Mouse (Mus musculus) embryo, embryonic 11.5 days (tissue): Measurements from ENCODE around the gene Ptprj.
"Not testable (repeated sequence)": the region's sequence is repeated elsewhere in the genome, so short reads cannot be mapped to it uniquely, and the experiment has no call there.

Source experiments
- DNase-seq: peaks from one replicate; pipeline ENCODE4 v3.0.0-alpha.2; 2012; ENCODE audit warnings: low read depth, low spot score

Ptprj gene

DNA sequence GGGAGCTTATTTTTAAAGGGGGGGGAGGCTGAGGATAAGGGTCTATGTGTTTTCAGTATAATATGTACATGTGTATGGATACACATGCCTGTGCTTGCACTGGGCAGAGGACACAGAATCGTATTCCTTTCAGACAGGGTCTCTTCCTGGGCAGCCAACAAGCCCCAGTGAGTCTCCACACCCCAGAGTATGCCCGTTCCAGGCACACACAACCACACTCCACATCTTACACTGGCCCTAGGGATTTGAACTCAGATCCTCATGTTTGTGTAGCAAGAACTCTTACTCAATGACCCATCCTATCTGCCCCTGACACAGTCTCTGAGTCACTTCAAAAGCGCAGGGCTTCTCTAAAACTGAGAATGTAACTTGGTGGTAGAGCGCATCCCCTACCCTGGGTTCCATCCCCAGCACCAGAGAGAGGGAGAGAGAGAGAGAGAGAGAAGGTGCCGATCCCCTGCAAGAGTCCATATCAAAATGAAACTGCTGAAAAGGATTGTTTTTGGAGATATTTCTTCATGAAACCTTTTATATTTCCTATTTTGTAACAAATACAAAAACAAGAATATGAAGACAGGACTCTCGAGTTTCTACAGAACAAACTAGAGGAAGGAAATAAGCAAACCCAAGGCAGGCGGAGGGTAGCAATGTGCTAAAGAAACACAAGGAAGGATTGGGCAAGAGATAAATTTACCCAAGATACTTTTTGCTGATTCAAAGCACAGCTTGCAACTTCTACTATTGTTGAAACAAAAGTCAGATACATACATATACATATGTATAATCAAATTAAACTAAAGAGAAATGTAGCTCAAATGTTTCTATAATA lies 2.8 kb downstream of the Ptprj start:
- no peak for DNase-seq

DNA sequence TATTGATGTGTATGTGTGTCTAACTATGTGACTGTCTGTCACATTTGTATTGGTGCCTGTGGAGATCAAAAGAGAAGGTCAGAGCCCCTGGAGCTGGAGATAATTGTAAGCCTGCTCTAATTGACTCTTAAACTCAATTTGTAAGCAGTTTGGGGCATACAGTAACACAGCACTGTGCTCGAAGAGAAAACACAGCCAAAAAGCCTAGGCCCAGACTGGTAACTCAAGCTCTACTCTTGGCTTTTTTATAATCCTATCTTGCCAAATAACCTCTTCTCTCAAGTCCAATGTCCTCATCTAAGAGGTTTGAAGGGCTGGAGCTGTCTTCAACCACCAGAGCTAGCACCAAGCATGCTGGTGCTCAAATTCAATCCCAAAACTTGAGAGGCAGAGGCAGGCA lies 3.5 kb downstream of the Ptprj start:
- no peak for DNase-seq

- DNase-seq, result no peak
Observed at GRCm38 (mm10) chr2:90576411-90576810, 4.0 kb downstream of the Ptprj start.

GRCm38 (mm10) chr2:90575713-90576112 lies 4.7 kb downstream of the Ptprj start:
- DNase-seq, result no peak

GRCm38 (mm10) chr2:90575116-90575515 lies 5.3 kb downstream of the Ptprj start:
- no peak for DNase-seq

- no peak for DNase-seq
Observed at GRCm38 (mm10) chr2:90574536-90574935, 5.9 kb downstream of the Ptprj start.

DNA sequence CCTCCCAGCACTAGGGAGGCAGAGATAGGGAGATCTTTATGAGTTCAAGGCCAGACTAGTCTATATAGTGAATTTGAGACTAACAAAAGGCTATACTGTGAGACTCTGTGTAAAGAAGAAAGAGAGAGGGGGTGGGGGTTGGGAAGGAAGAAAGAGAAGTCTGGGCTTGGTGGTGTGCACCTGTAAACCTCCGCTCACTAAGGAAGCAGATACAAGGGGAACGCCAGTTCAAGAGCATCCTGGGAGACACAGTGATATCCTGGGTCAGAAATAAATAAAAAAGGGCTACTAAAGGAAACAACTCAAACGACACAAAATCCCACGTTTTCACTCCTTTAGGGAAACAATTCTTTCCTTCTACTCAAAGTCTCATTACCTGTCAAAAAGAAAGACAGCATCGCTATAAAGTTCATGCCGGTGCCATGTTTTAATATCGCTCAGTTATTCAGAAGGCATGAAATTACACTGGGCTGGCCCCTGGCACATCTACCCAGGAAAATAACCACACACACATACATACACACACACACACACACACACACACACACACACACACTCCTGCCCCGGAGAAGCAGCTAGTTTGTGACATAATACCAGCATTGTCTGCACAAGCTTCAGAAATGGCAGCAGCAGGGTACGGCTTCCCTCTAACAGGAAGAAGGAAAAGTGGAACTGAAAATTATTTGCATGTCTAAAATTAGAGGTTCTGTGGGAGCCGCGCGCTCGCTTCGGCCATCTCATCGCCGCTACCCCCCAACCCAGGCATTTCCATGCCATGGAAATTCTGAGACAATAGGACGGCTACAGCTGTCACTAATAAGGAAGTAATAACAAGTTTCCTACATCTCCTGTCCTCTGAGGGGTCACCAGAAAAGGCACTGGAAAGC lies 6.6 kb downstream of the Ptprj start:
- DNase-seq, result no peak

DNA sequence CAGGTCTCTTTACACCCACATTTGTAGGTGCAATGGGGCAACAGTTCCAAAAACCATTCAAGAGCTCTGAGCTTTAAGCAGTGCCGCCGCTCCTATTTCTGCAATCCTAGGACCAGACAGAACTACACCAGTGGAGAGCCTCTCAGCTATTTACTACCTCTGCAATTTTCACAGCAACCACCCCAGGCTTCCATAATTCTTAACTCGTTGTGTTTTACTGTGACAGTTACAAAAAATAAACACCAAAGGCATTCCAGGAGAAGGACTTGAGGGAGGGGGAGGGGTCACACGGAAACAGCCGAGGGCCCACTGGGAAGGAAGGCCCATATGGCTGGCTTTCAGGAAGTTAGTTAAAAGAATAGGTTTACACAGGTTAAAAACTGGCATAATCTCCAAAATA lies 8.3 kb downstream of the Ptprj start:
- no peak for DNase-seq

- not testable (repeated sequence) for DNase-seq
Observed at GRCm38 (mm10) chr2:90571399-90571798, 9.0 kb downstream of the Ptprj start.

GRCm38 (mm10) chr2:90570871-90571270 lies 9.6 kb downstream of the Ptprj start:
- no peak for DNase-seq

DNA sequence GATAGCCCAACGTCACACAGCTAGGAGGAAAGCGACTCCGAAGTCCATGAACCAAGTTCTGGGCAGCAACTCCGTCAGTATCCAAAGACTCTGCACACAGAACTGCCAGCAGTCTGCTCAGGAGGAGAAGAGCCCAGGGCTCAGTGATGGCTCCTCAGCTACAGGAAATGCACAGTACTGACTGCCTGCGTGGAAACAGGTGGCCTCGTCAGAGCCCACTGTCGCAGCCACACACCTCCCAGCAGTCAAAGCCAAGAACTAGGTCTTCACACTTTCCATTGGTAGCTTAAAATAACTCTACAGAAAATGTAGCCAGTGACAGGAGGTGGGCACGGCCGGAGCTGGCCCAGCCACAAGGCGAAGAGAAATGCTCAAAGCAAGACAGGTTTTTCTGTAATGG lies 10.2 kb downstream of the Ptprj start:
- no peak for DNase-seq

GRCm38 (mm10) chr2:90568961-90569481 lies 11.4 kb downstream of the Ptprj start:
- DNase-seq, result no peak

DNA sequence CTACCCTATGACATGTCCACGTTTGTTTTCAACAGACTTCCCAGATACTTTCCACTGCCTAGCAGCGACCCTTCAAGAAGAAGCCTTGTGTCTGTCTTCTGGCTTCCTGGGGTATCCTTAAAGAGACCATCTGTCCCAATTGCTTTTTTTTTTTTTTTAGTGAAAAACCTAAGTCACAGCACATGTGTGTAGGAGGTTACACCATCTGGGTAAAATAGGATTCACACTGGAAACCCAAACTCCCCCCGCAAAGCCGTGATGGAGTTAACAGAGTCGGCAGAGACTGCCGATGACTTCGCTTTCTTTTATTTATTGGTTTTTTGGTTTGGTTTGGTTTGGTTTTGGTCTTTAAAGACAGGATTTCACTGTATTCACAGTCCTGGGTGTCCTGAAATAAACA lies 12.4 kb downstream of the Ptprj start:
- DNase-seq, result no peak

GRCm38 (mm10) chr2:90566773-90567528 lies 13.5 kb downstream of the Ptprj start:
- DNase-seq, result no peak

DNA sequence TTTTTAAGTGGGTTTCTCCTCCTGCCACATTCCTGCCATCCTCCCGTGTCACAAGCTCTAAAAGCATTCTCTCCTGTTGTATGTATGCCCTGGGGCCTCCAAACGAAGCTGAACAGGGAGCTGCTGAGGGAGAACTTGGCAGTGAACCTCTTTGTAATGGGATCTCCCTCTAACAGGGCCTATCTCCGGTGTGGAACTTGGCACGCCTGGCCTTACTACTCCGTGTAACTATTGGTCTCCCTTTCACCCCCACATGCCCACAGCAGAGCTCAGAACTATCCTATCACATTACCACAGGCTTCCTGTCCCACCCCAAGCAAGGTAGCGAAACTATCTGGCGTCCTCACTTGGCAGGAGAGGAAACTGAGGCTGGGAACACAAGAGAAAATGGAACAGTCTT lies 14.4 kb downstream of the Ptprj start:
- no peak for DNase-seq

- no peak for DNase-seq
Observed at GRCm38 (mm10) chr2:90565192-90565929, 15.1 kb downstream of the Ptprj start.

- no peak for DNase-seq
Observed at GRCm38 (mm10) chr2:90564552-90564951, 15.9 kb downstream of the Ptprj start.

DNA sequence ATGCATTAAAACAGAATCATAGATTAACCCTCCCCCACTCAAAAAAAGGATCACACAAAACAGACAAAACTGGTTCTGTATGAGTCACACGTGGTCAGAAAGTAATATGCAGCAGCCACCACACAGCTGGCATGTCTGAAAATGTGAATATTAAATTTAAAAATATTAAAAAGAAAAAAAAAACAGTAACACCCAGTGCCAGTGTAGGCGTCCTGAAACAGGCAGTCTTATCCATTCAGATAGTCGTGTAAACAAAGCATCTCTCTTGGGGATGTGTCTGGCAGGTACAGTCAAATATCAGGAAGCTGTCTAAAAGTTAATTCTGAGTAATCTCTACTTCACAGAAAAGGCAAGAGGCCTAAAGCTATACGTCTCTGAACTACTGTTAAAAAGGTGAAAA lies 17.3 kb downstream of the Ptprj start:
- DNase-seq, result no peak

DNA sequence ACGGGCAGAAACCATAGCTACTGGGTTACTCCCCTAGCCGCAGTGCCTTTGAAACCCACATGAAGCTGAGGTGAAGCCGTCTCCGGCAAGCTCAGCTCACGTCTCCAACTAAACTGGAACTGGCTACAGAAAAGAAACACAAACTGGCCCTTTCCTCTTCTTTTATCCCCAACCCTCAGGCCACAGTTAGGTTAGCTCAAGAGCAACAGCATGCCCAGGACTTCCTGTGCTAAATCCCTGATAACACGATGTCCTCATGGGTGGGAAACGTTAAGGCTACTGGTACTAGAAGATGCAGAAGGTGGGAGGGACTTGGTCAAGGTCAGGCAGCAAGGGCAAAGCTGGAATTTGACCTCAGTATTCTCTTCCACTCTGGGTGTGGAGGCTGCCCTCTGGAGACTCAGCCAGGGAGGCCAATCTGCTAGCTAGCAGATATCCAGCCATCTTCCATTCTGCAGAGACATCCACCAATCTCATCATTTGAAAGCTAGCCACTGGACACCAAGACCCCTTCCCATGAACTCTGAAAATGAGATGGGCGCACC lies 18.2 kb downstream of the Ptprj start:
- no peak for DNase-seq

DNA sequence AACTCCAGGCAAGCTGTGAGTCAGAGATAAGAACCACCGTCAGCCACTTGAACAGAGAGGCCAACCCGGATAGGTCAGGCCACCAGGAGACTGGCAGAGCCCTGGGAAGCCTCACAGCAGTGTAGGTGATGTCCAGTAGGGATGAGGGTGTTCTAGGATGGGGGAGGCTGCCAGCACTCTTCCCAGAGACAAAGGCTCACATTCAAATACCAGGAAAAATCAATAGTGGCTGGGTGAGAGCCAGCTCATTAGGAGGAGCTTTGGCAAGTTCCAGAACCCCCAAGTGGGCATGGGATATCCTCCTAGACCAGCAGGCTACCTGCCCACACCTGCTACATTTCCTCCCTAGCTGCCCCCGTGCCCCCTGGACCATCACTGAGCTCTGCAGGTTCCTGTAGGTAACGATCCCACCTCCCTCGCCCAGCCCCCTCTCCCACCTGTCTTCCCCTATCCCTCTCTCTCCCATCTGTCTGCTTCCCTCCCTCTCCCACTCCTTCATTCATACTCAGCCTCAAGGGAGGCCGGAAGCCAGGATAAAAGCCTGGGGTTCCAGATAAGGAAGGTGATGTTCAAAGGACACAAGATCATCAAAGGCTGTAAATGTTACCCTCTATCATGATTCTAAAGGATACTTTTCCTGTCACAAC lies 20.1 kb downstream of the Ptprj start:
- no peak for DNase-seq
